Mouse (Mus musculus) forebrain, embryonic 11.5 days (tissue): ENCODE measurements around the gene Cyp2a4. TPM values are rescaled to one million over a fixed set of nuclear protein-coding genes. Genes with fewer than 3 reads are reported as not detected.
"Not testable (repeated sequence)": the region's sequence is repeated elsewhere in the genome, so short reads cannot be mapped to it uniquely, and the experiment has no call there.

Source experiments
- ATAC-seq: fragments of 200-750 bp; cut with Nextera tagmentation; replicated peaks from 2 replicates; pipeline ENCODE4 v1.8.0; 2017; ENCODE audit warnings: moderate TSS enrichment; ENCODE audit not compliant: low FRiP score
- DNase-seq: peaks from one replicate; pipeline ENCODE4 v3.0.0-alpha.2; 2017; ENCODE audit warnings: low spot score
- H3K27ac ChIP-seq: fragments of 300-500 bp; sonication (generic); 2 replicates; pipeline ENCODE4 v1.5.1; 2014; ENCODE audit warnings: low read depth, low read length
- H3K27me3 ChIP-seq: fragments of 300-500 bp; sonication (generic); 2 replicates; pipeline ENCODE4 v1.6.1; 2014; ENCODE audit warnings: mild to moderate bottlenecking, low read length, mixed read lengths; ENCODE audit not compliant: control insufficient read depth, insufficient read depth
- H3K36me3 ChIP-seq: fragments of 300-500 bp; sonication (generic); 2 replicates; pipeline ENCODE4 v1.6.1; 2014; ENCODE audit warnings: mild to moderate bottlenecking, low read length, moderate library complexity, mixed read lengths; ENCODE audit not compliant: control insufficient read depth, insufficient read depth
- H3K4me1 ChIP-seq: fragments of 300-500 bp; sonication (generic); replicated peaks from 2 replicates; pipeline ENCODE4 v1.6.1; 2014; ENCODE audit warnings: low read length, mixed read lengths; ENCODE audit not compliant: control insufficient read depth, insufficient read depth
- H3K4me2 ChIP-seq: fragments of 300-500 bp; sonication (generic); 2 replicates; pipeline ENCODE4 v1.6.1; 2014; ENCODE audit warnings: low read depth, mild to moderate bottlenecking, low read length, moderate library complexity, mixed read lengths; ENCODE audit not compliant: severe bottlenecking
- H3K4me3 ChIP-seq: fragments of 300-500 bp; sonication (generic); 2 replicates; pipeline ENCODE4 v1.5.1; 2014; ENCODE audit warnings: low read depth, low read length
- H3K9ac ChIP-seq: fragments of 300-500 bp; sonication (generic); 2 replicates; pipeline ENCODE4 v1.6.1; 2014; ENCODE audit warnings: low read length
- H3K9me3 ChIP-seq: fragments of 300-500 bp; sonication (generic); 2 replicates; pipeline ENCODE4 v1.6.1; 2016; ENCODE audit warnings: low read length, mixed read lengths; ENCODE audit not compliant: control insufficient read depth
- WGBS: fragments of 180-500 bp; shearing (Covaris S2); extraction: QIAGEN DNeasy Blood & Tissue Kit; methylation state at CpG from one replicate; pipeline ENCODE4 v1.1.7; 2014; 5-methylcytosine and 5-hydroxymethylcytosine counted together
- polyA plus RNA-seq: library from polyadenylated mRNA; unstranded; fragments of >200 nt; fragmentation: Nextera tagmentation; extraction: Ambion mirVana; gene quantifications from 2 replicates; pipeline ENCODE4 v1.2.1, GENCODE M21; 2014

Gene Cyp2a4
- polyA plus RNA-seq, result not detected in 2 replicates

- H3K9me3 ChIP-seq, H3K4me3 ChIP-seq, H3K4me2 ChIP-seq, DNase-seq, H3K27ac ChIP-seq, ATAC-seq, H3K27me3 ChIP-seq, H3K9ac ChIP-seq, H3K4me1 ChIP-seq, H3K36me3 ChIP-seq: not testable (repeated sequence)
- 69% methylated on average over 2 of the region's 2 CpGs for WGBS
Measured at GRCm38 (mm10) chr7:26306926-26307325, at the start of gene Cyp2a4. TSS of gene Cyp2a4 (plus strand) at chr7:26307169.

- 75% methylated on average over 1 of the region's 1 CpGs for WGBS
- not testable (repeated sequence) for H3K4me2 ChIP-seq, DNase-seq, H3K4me3 ChIP-seq, H3K27ac ChIP-seq, H3K9ac ChIP-seq, ATAC-seq, H3K9me3 ChIP-seq, H3K36me3 ChIP-seq, H3K4me1 ChIP-seq, H3K27me3 ChIP-seq
Measured at GRCm38 (mm10) chr7:26260034-26260433, 46.9 kb upstream of the Cyp2a4 start, which contains the start of gene Vmn1r184. TSS of gene Vmn1r184 (plus strand) at chr7:26260334.

GRCm38 (mm10) chr7:26303429-26304166 is 3.4 kb upstream of the Cyp2a4 start:
- not testable (repeated sequence) for H3K9me3 ChIP-seq, H3K27me3 ChIP-seq, H3K36me3 ChIP-seq, H3K4me1 ChIP-seq, H3K27ac ChIP-seq, ATAC-seq, DNase-seq, H3K9ac ChIP-seq, H3K4me2 ChIP-seq, H3K4me3 ChIP-seq
- 82% methylated on average over 8 of the region's 8 CpGs for whole genome bisulfite sequencing

GRCm38 (mm10) chr7:26311786-26312185 is 4.8 kb downstream of the Cyp2a4 start:
- H3K4me3 ChIP-seq, H3K4me1 ChIP-seq, H3K4me2 ChIP-seq, DNase-seq, H3K36me3 ChIP-seq, H3K9me3 ChIP-seq, H3K27me3 ChIP-seq, H3K9ac ChIP-seq, H3K27ac ChIP-seq, ATAC-seq: not testable (repeated sequence)
- WGBS, result 83% methylated on average over 4 of the region's 4 CpGs

GRCm38 (mm10) chr7:26315194-26315593 is 8.2 kb downstream of the Cyp2a4 start:
- not testable (repeated sequence) for H3K9ac ChIP-seq, ATAC-seq, H3K27me3 ChIP-seq, H3K36me3 ChIP-seq, H3K9me3 ChIP-seq, H3K4me1 ChIP-seq, H3K4me3 ChIP-seq, H3K27ac ChIP-seq, H3K4me2 ChIP-seq, DNase-seq
- 86% methylated on average over 2 of the region's 2 CpGs for WGBS

- H3K4me3 ChIP-seq, H3K4me1 ChIP-seq, H3K27ac ChIP-seq, H3K9ac ChIP-seq, ATAC-seq, H3K4me2 ChIP-seq, H3K27me3 ChIP-seq, H3K9me3 ChIP-seq, DNase-seq, H3K36me3 ChIP-seq: not testable (repeated sequence)
- WGBS, result 80% methylated on average over 4 of the region's 4 CpGs
Measured at GRCm38 (mm10) chr7:26315809-26316208, 8.8 kb downstream of the Cyp2a4 start.

GRCm38 (mm10) chr7:26320361-26320760 is 13.4 kb downstream of the Cyp2a4 start:
- not testable (repeated sequence) for H3K36me3 ChIP-seq, H3K9ac ChIP-seq, DNase-seq, H3K27ac ChIP-seq, H3K4me3 ChIP-seq, H3K4me2 ChIP-seq, ATAC-seq, H3K4me1 ChIP-seq, H3K27me3 ChIP-seq, H3K9me3 ChIP-seq
- whole genome bisulfite sequencing, result 64% methylated on average over 3 of the region's 3 CpGs

- H3K9ac ChIP-seq, H3K27me3 ChIP-seq, H3K4me2 ChIP-seq, H3K27ac ChIP-seq, ATAC-seq, DNase-seq, H3K36me3 ChIP-seq, H3K4me3 ChIP-seq, H3K4me1 ChIP-seq, H3K9me3 ChIP-seq: not testable (repeated sequence)
Measured at GRCm38 (mm10) chr7:26350177-26350576, 43.2 kb downstream of the Cyp2a4 start.

- not testable (repeated sequence) for H3K4me2 ChIP-seq, ATAC-seq, H3K27ac ChIP-seq, DNase-seq, H3K36me3 ChIP-seq, H3K9me3 ChIP-seq, H3K27me3 ChIP-seq, H3K4me3 ChIP-seq, H3K9ac ChIP-seq, H3K4me1 ChIP-seq
- 89% methylated on average over 2 of the region's 3 CpGs for whole genome bisulfite sequencing
Measured at GRCm38 (mm10) chr7:26352258-26352657, 45.3 kb downstream of the Cyp2a4 start.
